Mouse (Mus musculus): ENCODE data around the gene Tada2a.

Tada2a gene

DNA sequence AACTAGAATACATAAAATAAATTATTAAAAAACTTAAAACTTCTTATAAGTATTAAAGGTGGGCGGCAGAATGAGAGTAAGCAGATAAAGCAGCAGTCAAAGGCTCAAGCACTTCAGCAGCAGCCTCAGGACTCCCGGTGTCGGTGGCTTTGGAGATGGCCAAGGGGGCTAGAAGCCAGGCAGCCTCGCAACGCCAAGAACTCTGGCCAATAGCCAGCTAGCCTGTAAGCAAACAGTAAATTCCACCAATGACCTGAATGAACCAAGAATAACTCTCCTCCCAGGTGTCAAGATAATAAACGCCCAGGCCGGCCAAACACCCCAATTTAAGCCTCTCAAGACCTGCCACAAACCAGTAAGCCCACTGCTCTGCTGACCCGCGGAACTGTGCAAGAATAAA is 13.8 kb downstream of the Tada2a start:
- no peak for DNase-seq (ENCODE audit: low read depth, low spot score)

DNA sequence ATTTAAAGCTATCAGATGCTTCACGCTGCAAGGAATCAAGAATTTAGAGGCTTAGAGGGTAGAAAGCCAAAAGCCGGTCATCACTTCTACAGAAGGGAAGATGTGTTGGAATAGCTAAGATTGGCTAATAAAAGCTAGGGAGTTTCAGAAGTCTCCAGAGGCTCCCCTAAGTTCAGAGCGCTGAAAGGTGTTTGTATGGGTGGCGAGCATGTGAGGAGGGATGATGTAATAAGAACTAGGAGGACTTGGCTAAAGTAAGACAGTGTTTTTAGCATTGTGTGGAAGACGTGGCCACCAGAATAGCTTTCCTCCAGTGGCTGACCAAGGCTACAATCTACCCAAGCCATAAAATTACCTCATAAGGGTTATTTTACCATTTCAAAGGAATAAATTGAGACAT is 15.8 kb downstream of the Tada2a start:
- DNase-seq (ENCODE audit: low read depth, low spot score) = no peak

DNA sequence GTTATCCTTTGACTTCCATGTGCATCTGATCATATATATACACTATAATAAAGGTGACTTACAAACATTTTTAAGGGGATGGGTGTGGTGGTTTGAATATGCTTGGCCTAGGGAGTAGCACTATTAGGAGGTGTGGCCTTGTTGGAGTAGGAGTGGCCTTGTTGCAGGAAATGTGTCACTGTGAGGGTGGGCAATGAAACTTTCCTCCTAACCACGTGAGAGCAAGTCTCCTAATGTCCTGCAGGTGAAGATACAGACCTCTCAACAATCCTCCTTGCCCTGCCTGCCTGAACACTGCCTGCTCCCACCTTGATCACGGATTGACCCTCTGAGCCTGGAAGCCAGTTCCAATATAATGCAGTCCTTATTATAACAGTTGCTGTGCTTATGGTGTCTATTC is 22.3 kb downstream of the Tada2a start:
- no peak for DNase-seq (ENCODE audit: low read depth, low spot score)

DNA sequence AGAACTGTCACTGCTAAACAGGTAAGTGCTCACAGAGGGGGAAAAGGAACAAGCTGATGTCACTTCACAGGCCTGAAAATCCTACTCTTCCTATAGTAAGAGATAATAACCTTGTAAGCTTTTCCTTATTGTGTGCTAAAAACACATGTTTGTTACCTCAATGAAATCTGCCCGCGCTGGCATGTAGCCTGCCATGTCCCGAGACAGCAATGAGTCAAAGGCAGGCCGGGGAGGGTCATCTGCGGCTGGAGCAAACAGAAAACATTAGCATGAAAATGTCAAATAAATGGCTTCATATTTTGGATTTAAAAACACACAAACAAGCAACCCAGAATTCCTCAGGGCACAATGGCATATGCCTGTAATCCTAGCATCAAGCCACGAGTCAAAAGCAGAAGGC is 25.4 kb downstream of the Tada2a start:
- no peak for DNase-seq (ENCODE audit: low read depth, low spot score)

DNA sequence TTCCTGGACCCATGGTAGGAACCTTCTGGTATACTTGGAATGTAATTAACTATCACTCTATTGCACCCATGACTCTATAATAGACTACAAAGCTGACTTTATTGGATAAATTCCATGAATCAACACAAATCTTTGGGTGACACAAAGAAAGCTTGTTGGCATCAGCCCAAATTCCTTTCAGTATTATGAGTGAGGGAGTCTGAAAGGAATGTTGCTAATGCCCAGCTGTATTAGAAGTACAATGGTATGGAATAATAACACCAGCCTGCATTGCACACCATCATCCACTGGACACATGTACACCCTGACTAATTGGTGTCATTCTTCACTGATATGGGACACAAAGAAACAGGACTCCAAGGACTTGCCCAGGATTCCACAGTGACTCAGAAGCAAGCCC is 28.2 kb downstream of the Tada2a start:
- no peak for DNase-seq (ENCODE audit: low read depth, low spot score)

DNA sequence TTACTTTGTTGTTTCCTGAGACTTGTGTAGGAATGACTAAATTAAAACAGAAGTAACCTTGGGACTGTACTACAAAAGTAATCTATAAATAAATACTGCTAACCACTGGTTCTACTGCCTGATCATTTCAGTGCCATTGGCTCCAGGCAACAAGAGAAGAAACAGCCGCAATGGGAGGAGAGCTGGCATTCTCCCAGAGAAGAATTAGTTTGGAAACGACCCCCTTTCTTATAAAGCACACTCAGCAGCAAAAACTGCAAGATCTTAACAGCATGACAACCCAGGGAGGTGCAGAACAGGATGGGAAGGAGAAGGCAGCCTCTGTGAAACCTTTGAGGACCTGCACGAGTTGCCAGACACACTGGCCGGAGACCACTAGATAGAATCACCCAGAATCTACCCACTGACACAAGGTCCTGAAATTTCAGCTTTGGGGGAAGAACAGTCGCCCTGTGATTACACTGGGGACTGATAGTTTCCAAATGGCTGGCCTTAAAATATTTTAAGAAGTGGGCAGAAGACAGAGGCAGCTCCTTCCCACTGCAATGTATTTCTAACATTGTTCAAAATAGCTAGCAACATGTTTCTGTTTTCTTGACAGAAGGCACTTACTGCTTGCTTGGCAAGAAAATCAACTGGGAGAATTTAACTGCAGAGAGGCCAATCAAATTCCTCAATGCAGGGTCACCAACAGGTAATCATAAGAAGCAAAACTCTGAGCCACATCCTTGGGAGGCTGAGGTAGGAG is 32.0 kb downstream of the Tada2a start:
- DNase-seq (ENCODE audit: low read depth, low spot score) = no peak

DNA sequence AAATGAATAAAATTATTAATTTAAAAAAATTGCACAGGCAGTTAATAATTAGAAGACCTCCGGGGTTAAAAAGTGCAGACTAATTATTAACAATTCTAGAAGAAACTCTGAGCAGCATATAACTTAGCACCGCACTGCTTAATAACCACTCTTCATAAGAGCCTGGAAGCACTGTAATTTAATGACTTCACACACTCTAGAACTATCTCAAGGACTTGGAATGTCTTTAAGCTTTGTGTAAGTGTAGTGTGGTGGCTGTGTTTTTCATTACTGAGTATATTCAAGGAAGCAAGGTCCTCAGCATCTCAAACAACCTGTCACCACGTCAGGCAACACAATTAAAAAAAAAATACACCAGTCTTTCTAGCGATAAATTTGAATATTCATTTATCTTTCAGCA is 34.3 kb downstream of the Tada2a start:
- no peak for DNase-seq (ENCODE audit: low read depth, low spot score)

DNA sequence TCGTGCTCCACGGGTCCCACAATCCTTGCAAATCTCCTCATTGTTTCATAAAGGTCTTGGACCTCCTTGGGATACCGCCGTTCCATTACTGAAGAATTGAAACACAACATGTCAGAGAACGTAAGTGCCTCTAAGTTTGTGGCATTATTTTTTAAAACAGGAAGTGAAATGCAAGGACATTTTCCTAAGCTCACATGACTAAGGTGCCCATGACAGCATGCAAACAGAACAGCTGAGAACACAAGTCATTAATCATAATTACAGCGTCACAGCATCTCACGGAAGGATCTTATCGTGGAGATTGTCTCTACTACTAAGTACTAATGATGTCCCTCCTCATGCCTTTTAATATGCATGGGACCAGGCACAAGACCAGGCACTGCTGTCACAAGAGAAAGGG is 38.8 kb downstream of the Tada2a start:
- no peak for DNase-seq (ENCODE audit: low read depth, low spot score)

DNA sequence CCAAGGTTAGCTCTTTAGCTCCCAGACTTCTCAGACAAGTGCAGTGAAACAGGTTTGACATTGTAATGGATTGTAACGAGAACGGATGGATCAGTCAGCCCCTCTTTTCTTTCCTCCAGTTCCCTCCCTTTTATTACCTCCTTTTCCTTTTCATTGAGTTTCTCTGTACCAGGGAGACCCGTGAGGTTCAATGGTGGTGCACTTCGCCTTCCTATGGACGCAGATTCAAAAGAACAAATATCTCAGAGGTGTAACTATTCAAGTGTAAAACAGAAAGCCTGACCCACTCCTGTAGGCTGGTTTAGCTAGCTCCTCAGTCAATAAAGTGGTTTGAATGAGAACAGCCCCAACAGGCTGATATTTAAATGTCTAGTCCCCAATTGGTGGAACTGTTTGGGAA is 47.5 kb downstream of the Tada2a start:
- DNase-seq (ENCODE audit: low read depth, low spot score) = no peak

DNA sequence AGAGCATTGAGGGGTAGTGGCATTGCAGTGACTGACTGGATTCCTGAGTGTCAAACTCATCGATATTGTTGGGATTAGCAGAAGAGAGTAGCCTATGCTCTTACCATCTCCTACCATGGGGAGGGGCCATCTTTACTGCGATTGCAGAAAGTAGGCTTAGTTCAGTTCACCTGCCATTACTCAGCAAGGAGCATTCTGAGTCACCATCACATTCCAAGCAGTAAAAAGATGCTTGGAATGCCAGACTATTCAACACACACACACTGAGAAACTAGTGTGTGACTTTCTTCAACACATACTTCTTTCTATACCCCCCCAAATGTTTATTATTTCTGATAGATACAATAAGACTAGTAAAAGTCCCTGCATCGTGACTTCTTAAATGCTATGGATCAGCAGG is 49.1 kb downstream of the Tada2a start:
- no peak for DNase-seq (ENCODE audit: low read depth, low spot score)

DNA sequence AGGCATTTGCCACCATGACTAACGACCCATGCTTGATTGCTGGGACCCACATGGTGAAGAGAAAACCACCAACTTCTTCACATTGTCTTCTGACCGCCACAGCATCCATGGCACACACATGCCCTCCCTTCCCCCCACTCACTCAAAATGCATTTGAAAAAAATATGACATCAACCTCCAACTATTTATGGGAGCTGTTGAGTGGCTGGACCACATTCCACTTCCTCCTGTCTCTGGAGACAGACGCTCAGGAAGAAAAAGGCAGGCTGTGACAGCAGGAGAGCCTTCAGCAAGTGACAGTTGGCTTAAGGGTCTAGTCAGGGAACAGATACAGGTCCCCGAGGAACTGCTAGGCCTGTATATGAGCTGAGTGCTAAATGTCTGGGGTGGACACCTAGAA is 49.5 kb downstream of the Tada2a start:
- no peak for DNase-seq (ENCODE audit: low read depth, low spot score)

DNA sequence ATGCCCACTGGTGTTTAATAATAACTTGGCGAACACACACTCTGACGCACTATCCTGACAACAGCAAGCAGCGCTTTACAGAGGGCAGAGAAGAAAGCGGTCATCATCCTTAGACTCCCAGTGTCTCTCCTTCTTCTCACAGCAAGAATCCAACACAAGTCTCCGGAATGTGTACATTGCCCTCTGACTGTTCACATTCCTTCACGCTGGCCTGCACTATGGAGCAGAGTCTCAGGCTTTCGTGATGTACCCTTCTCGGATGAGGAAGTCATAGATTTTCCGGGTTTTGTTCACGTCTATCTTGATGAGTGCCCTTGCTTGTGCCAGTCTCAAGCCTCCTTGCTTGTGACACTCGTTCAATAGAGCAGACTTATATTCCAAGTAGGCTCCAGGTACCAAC is 50.0 kb downstream of the Tada2a start:
- DNase-seq (ENCODE audit: low read depth, low spot score) = no peak

DNA sequence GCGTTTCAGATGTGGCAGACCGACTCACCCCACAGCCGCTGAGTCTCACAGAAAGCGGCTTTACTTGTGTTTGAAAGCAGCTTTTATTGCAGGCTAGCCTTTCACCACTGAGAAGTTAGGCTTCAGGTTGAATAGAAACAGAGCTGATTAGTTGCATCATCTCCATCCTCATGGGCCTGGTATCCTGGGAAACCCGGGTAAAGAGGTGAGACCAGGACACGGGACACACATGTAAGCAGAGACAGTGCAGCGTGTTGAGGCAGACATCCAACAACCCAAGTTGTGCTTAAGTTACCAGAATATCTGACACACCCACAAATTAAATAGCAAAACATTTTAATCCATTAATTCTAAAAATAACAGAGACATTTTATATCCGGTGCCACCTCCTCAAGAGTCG is 50.8 kb downstream of the Tada2a start:
- no peak for DNase-seq (ENCODE audit: low read depth, low spot score)

DNA sequence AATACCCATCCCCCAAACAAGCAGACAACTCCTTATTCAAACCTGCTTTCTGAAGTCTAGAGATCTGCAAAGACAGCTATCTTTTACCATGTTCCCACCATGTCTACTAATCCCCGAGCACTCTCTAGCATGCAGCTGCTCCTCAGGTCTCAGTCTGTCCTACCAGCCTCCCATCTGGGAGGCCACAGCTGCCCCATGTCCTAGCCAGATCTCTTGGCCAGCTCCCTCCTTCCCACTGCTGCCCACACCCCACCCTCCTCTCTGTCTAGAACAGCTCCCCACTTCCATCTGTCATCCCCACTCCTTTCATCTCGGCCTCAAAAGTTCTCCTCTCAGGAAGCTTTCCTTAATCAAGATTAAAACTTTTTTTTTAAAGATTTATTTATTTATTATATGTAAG is 52.4 kb downstream of the Tada2a start:
- DNase-seq (ENCODE audit: low read depth, low spot score) = no peak

DNA sequence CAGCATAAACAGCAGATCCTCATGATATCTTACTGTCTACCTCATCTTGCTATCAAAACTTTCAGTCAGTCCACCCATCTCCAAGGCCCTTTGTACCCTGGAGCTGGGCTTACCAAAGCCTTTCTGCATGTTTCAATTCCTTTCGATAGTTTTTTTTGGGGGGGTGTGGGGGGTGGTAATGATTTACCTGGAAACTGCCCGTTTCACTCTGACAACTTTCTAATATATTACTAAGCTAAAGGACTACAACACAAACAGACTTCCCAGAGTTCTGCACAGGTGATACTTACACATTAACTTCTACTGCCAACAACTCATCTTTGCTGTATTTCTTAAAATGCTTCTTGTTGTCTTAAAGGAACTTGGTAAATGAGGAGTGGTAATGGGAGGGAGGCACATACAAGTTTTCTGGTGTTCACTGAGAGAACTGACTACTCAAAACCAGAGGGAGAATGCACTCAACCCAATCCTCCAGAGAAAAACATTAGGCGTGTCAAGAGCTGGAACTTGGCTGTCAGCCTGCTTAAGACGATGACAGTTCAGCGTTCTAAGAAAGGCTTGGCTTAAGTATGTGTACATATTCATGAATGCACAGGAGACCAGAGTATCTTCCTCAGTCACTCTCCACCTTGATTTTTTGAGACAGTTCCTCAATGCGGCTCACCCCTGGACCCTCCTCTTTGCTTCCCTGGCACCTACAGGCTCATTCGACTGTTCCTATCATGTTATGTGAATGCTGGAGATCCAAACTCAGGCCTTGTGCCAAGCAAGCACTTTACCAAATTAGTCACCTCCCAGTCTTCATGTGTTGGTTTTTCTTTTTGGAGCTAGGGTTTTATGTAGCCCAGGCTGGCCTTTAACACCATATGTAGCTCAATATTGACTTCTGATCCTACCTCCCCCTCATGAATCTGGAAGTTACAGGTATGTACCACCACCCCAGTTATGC is 55.3 kb downstream of the Tada2a start:
- DNase-seq (ENCODE audit: low read depth, low spot score) = no peak

DNA sequence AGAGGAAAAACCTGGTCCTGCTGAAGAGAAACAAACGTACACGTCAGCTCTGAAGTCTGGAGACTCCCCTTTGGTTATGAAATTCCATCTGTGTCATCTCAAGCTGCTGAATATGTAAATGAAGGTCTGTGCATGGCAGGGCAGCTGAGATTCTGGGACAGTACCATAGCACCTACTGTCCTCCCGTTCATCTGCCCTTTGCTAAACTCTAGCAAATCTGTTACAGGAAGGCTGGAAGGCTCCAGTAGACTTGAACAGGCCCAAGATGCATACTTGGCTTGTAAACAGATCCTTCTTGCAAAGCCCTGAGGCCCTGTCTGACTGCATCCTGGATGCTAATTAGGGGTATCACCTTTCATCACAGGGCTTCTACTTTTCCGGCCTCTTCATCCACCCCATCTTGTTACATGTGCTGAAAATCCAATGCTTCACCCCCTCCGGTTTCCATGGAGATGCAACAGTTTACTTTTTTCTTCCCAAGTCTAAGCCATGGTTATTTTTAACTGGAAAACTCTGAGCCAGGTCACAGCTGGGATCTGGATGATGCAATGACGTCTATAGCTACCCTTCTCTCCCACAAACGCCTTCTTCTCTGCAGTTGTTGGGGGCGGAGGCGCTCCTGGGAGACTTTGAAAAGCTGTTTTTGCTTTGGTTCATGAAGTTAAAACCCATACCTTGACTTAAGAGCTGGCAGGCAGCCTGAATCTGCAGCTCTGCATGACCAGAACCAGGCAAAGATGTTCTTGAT is 56.3 kb downstream of the Tada2a start:
- DNase-seq (ENCODE audit: low read depth, low spot score) = no peak

DNA sequence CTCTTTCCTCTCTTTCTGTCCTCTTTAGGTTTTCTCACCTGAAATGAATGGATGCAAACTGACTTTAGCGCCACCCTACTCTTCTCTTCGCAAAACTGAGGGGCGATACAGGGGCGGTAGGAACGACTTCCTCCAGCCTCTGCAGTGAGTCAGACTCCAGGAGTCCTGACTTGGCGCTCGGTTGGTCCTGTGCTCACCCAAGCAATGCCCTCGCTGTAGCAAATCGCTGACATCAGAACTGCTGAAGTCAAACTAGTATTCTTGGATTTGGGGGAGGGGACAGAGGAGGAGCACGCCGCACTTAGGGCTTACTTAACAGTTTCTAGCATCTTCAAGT is 60.4 kb downstream of the Tada2a start, which contains the start of gene Dusp14:
TSS of gene Dusp14 (minus strand) at position 228 of the 337 bp plus-strand sequence.
- DNase-seq (ENCODE audit: low read depth, low spot score) = no peak

DNA sequence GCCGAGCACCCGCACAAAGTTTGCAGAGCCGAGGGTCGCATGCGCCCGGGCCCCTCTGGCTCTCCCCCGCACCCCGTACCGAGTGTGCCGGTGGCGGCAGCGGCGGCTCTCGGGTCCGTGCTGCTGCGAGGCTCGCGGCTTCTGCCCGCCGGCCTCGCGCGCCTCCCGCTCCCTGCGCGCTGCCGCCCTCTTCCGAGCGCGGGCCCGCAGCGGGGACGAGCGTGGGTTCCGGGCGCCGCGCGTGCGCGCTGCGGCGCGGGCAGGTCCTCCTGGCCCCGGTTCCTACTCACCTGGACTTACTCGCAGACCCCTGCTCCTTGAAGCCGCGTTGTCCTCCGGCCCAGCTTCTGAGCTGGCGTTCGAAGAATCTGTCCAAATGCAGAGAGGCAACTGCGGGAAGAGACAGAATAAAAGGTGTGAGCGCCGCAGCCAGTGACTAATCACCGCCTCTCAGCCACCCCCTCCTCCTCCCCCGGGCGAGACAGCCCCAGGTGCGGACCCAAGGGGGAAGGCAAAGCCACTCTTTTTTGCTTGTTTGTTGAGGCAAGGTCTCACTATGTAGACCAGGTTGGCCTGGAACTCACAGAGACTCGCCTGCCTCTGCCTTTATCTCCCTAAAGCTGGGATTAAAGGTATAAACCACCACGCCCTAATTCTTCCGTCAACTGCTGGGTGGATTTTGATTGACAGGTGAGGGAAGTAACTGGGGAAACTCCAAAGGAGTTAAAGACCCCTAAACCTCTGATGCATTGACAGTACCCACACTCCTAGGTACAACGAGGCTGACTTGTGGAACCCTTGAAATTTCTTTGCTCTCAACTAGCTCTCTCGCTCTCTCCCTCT is 61.0 kb downstream of the Tada2a start:
- DNase-seq (ENCODE audit: low read depth, low spot score) = no peak

DNA sequence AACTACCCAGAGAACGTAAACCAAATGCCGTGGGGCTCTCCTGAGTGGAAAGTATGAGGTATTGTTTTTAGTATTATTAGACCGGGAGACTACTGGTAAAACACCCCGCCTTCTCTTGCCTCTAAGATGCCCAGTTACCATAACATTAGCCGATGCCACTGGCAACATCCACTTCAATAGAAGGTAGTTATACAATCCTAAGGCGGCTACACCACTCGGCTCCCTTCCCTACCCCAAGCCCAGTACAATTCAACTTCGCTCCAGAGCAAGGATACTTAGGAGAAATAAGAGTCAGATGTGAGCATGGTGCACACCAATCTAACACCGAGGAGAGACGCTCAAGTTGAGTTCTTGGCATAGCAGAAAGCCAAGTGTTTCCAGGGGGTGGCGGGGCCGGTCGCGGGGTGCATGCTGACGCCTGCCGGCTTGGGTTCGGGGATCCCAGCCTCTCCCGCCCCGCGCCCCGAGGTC is 61.6 kb downstream of the Tada2a start:
- no peak for DNase-seq (ENCODE audit: low read depth, low spot score)

DNA sequence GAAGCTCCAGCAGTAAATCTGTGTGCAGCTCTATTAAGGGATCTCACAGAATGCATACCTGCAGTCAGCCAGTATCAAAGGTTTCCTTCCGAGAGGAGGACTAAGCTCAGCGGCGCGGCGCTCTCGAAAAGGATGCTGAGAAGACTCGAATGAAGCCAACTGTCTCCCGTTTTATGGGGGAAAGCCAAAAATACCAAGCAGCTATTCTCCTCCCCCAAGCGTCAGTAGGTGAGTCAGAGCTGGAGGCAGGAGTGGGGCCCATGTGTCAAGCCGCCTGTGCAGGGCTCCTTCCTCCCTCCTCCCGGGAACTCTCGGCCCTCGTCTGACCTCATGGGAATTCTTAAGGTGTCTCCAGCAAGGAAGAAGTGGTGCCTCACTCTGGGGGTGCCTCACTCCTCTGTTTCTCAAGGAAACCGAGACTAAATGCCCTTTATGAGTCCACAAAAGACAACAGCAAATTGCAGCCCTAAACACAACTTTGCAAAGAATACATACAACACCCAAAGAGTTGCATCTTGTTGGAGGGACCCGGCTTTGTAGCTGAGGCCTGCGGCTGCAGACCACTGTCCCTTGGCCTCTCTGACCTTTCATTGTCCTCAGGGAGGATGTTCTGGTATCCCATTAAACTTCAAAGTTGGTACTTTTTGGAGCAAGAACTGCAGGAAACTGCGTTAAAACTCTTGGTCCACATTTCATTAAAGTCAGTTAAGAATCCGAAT is 62.3 kb downstream of the Tada2a start:
- DNase-seq (ENCODE audit: low read depth, low spot score) = no peak

DNA sequence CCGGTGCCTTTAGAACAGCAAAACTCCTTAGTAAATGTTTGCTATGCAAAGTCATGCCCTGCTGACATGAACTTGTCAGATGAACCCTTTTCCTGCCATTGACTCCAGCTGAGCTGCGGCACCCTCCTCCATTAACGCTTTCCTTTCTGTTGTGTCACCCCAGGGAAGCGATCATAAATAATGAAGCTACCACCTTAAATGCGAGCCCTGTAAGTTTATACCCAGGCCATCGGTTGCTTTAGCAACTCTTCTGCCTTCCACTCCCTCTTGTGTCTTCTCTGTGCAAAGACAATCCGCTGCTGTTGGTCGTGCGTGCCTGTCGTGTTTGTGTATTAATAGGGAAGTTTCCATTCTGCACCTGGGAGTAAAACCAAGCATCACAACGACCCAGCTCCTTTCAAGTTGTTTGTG is 63.3 kb downstream of the Tada2a start:
- DNase-seq (ENCODE audit: low read depth, low spot score) = no peak

Data from WW6 (cell line).